Mouse (Mus musculus) stomach, postnatal 0 days (tissue): ENCODE results near the gene Vegfa. TPM values are rescaled to one million over a fixed set of nuclear protein-coding genes. Genes with fewer than 3 reads are reported as not detected.

Source experiments
- ATAC-seq: fragments of 200-750 bp; cut with Nextera tagmentation; 2 replicates; pipeline ENCODE4 v1.8.0; 2017; ENCODE audit not compliant: low FRiP score, low TSS enrichment
- DNase-seq: peaks from one replicate; pipeline ENCODE4 v3.0.0-alpha.2; 2016; ENCODE audit warnings: low spot score
- H3K27ac ChIP-seq: fragments of 300-500 bp; sonication (generic); replicated peaks from 2 replicates; pipeline ENCODE4 v1.5.1; 2014; ENCODE audit warnings: mild to moderate bottlenecking, control low read depth
- H3K27me3 ChIP-seq: fragments of 300-500 bp; sonication (generic); 2 replicates; pipeline ENCODE4 v1.6.1; 2014; ENCODE audit warnings: low read length; ENCODE audit not compliant: control insufficient read depth, insufficient read depth
- H3K36me3 ChIP-seq: fragments of 300-500 bp; sonication (generic); 2 replicates; pipeline ENCODE4 v1.6.1; 2014; ENCODE audit warnings: low read length, mixed read lengths; ENCODE audit not compliant: control insufficient read depth, insufficient read depth
- H3K4me1 ChIP-seq: fragments of 300-500 bp; sonication (generic); replicated peaks from 2 replicates; pipeline ENCODE4 v1.6.1; 2014; ENCODE audit warnings: antibody characterized with exemption; ENCODE audit not compliant: control insufficient read depth, insufficient read depth
- H3K4me2 ChIP-seq: fragments of 300-500 bp; sonication (generic); replicated peaks from 2 replicates; pipeline ENCODE4 v1.6.1; 2014; ENCODE audit warnings: low read depth, mild to moderate bottlenecking, control low read depth, moderate library complexity
- H3K4me3 ChIP-seq: fragments of 300-500 bp; sonication (generic); 2 replicates; pipeline ENCODE4 v1.5.1; 2014; ENCODE audit warnings: low read depth, low read length, control low read depth
- H3K9ac ChIP-seq: fragments of 300-500 bp; sonication (generic); 2 replicates; pipeline ENCODE4 v1.6.1; 2014; ENCODE audit warnings: mild to moderate bottlenecking, low read length, control low read depth, mixed read lengths
- H3K9me3 ChIP-seq: fragments of 300-500 bp; sonication (generic); 2 replicates; pipeline ENCODE4 v1.6.1; 2016; ENCODE audit warnings: low read length; ENCODE audit not compliant: control insufficient read depth
- CTCF ChIP-seq: IDR thresholded peaks from 2 replicates; pipeline ENCODE4 v1.5.1; 2016; ENCODE audit warnings: antibody characterized with exemption, low read depth, mild to moderate bottlenecking, moderate library complexity
- EP300 ChIP-seq: optimal IDR thresholded peaks from 2 replicates; pipeline ENCODE3; 2016; ENCODE audit warnings: antibody characterized with exemption
- WGBS: fragments of 180-500 bp; shearing (Covaris S2); extraction: QIAGEN DNeasy Blood & Tissue Kit; methylation state at CpG from one replicate; pipeline ENCODE4 v1.1.7; 2014; 5-methylcytosine and 5-hydroxymethylcytosine counted together
- polyA plus RNA-seq: library from polyadenylated mRNA; unstranded; fragments of >200 nt; fragmentation: Nextera tagmentation; extraction: Ambion mirVana; gene quantifications from 2 replicates; pipeline ENCODE4 v1.2.1, GENCODE M21; 2015

Gene Vegfa
- polyA plus RNA-seq, 1 experiment from 2014 or later = 3.1 TPM

GRCm38 (mm10) chr17:45981841-45982240, 50.3 kb downstream of the Vegfa start:
- 44% methylated on average over 1 of the region's 1 CpGs for WGBS
- ATAC-seq = no peak
- TF ChIP-seq CTCF (no peak), EP300 (no peak)

GRCm38 (mm10) chr17:45979025-45979805, 53.0 kb downstream of the Vegfa start:
- H3K4me3 ChIP-seq = no peak overlapping the region
- H3K4me2 ChIP-seq = no peak overlapping the region
- peak; percentile 55 for DNase-seq
- H3K9me3 ChIP-seq = no peaks in the 10 kb centered on the region
- peak; percentile 58; the same call in 1 of the 2 replicates for ATAC-seq
- no peaks in the 10 kb centered on the region for H3K27me3 ChIP-seq
- H3K36me3 ChIP-seq = no peaks in the 10 kb centered on the region
- WGBS = 55% methylated on average over 10 of the region's 10 CpGs
- no peak for TF ChIP-seq EP300
- TF ChIP-seq CTCF = no peak
- H3K4me1 ChIP-seq = no peaks in the 10 kb centered on the region
- H3K9ac ChIP-seq = no peak overlapping the region
- H3K27ac ChIP-seq = no peak overlapping the region

More at GRCm38 (mm10) chr17:45981841-45982240, 50.3 kb downstream of the Vegfa start:
- no peak for DNase-seq
- Histone ChIP-seq H3K36me3 (no peaks in the 10 kb centered on the region), H3K9me3 (no peaks in the 10 kb centered on the region), H3K4me3 (no peak overlapping the region), H3K4me2 (no peak overlapping the region), H3K9ac (no peak overlapping the region), H3K27me3 (no peaks in the 10 kb centered on the region), H3K4me1 (no peaks in the 10 kb centered on the region), H3K27ac (no peak overlapping the region)

GRCm38 (mm10) chr17:45974461-45974860, 57.7 kb downstream of the Vegfa start:
- no peaks in the 10 kb centered on the region for H3K36me3 ChIP-seq
- no peak overlapping the region for H3K27ac ChIP-seq
- H3K4me1 ChIP-seq = 0 out of 2 replicates have a peak, but pooled peaks cover 5% of the 10 kb centered on the region
- H3K4me3 ChIP-seq = no peak overlapping the region
- no peak overlapping the region for H3K9ac ChIP-seq
- ATAC-seq (no peak), DNase-seq (no peak)
- H3K4me2 ChIP-seq = no peak overlapping the region
- 56% methylated on average over 7 of the region's 7 CpGs for WGBS
- H3K9me3 ChIP-seq = no peaks in the 10 kb centered on the region
- no peaks in the 10 kb centered on the region for H3K27me3 ChIP-seq
- TF ChIP-seq EP300 (no peak), CTCF (no peak)

- peak; percentile 86 for DNase-seq
- no peak overlapping the region for H3K4me3 ChIP-seq
These were observed 59.0 kb downstream of the Vegfa start for GRCm38 (mm10) chr17:45973214-45973613.

GRCm38 (mm10) chr17:45972405-45972804, 59.8 kb downstream of the Vegfa start:
- Histone ChIP-seq H3K4me1 (0 out of 2 replicates have a peak, but pooled peaks cover 5% of the 10 kb centered on the region), H3K36me3 (no peaks in the 10 kb centered on the region), H3K4me3 (no peak overlapping the region), H3K9me3 (no peaks in the 10 kb centered on the region), H3K4me2 (no peak overlapping the region; the same call in 1 of the 2 replicates), H3K9ac (no peak overlapping the region), H3K27ac (peak overlapping the region; percentile 79), H3K27me3 (no peaks in the 10 kb centered on the region)
- WGBS = 57% methylated on average over 7 of the region's 7 CpGs
- TF ChIP-seq EP300 (no peak), CTCF (no peak)
- DNase-seq (no peak), ATAC-seq (peak; percentile 56)

More at GRCm38 (mm10) chr17:45973214-45973613, 59.0 kb downstream of the Vegfa start:
- Histone ChIP-seq H3K4me1 (0 out of 2 replicates have a peak, but pooled peaks cover 5% of the 10 kb centered on the region), H3K4me2 (no peak overlapping the region), H3K9me3 (no peaks in the 10 kb centered on the region), H3K36me3 (no peaks in the 10 kb centered on the region), H3K9ac (no peak overlapping the region), H3K27ac (peak overlapping the region; percentile 79), H3K27me3 (no peaks in the 10 kb centered on the region)
- peak; percentile 94 for ATAC-seq
- TF ChIP-seq EP300 = no peak
- no peak for TF ChIP-seq CTCF
- 55% methylated on average over 7 of the region's 7 CpGs for WGBS

GRCm38 (mm10) chr17:45971800-45972199, 60.4 kb downstream of the Vegfa start:
- no peak for TF ChIP-seq CTCF
- no peak for TF ChIP-seq EP300
- Histone ChIP-seq H3K4me1 (0 out of 2 replicates have a peak, but pooled peaks cover 5% of the 10 kb centered on the region), H3K27me3 (no peaks in the 10 kb centered on the region), H3K9me3 (no peaks in the 10 kb centered on the region), H3K4me2 (no peak overlapping the region; the same call in 1 of the 2 replicates), H3K36me3 (no peaks in the 10 kb centered on the region), H3K4me3 (no peak overlapping the region), H3K27ac (peak overlapping the region; percentile 74), H3K9ac (no peak overlapping the region; the same call in 1 of the 2 replicates)
- DNase-seq (peak; percentile 34), ATAC-seq (no peak)
- WGBS = 85% methylated on average over 6 of the region's 6 CpGs
